Mouse (Mus musculus) megakaryocyte, embryonic 14.5 days (primary cell): ENCODE data around the gene Rps6ka4. TPM values are rescaled to one million over a fixed set of nuclear protein-coding genes. Genes with fewer than 3 reads are reported as not detected.

Experiments
- H3K27me3 ChIP-seq: replicated peaks from 2 replicates; pipeline ENCODE3; 2012; ENCODE audit warnings: inconsistent platforms
- H3K36me3 ChIP-seq: replicated peaks from 2 replicates; pipeline ENCODE3; 2012; ENCODE audit warnings: low read length, inconsistent platforms, mixed read lengths
- H3K4me1 ChIP-seq: 2 replicates; pipeline ENCODE4 v1.6.1; 2012; ENCODE audit warnings: inconsistent platforms
- H3K4me3 ChIP-seq: replicated peaks from 2 replicates; pipeline ENCODE3; 2012; ENCODE audit warnings: moderate library complexity, mild to moderate bottlenecking, inconsistent platforms
- H3K9me3 ChIP-seq: 2 replicates; pipeline ENCODE4 v1.6.1; 2012; ENCODE audit warnings: inconsistent platforms
- FLI1 ChIP-seq: IDR thresholded peaks from 2 replicates; pipeline ENCODE4 v1.6.1; 2012; ENCODE audit warnings: low read length, inconsistent platforms, mixed read lengths
- GATA1 ChIP-seq: IDR thresholded peaks from 3 replicates; pipeline ENCODE4 v1.6.1; 2012; ENCODE audit warnings: mixed read lengths, low read length, inconsistent platforms, borderline replicate concordance
- polyA plus RNA-seq: library from polyadenylated mRNA; stranded (reverse); fragments of >175 nt; gene quantifications from 2 replicates; pipeline ENCODE4 v1.2.3, GENCODE M21; 2012; ENCODE audit warnings: low replicate concordance; ENCODE audit not compliant: insufficient read depth

The Rps6ka4 gene
- polyA plus RNA-seq, 1 experiment = 32.8 TPM

- H3K36me3 ChIP-seq = peaks cover 45% of the 10 kb centered on the region
- no peaks in the 10 kb centered on the region for H3K27me3 ChIP-seq
- no peak overlapping the region for H3K4me3 ChIP-seq
- peaks cover 60% of the 10 kb centered on the region for H3K4me1 ChIP-seq
- TF ChIP-seq GATA1 (no peak), FLI1 (no peak)
- no peaks in the 10 kb centered on the region for H3K9me3 ChIP-seq
These were observed 19.5 kb upstream of the Rps6ka4 start for GRCm38 (mm10) chr19:6859971-6860370.

DNA sequence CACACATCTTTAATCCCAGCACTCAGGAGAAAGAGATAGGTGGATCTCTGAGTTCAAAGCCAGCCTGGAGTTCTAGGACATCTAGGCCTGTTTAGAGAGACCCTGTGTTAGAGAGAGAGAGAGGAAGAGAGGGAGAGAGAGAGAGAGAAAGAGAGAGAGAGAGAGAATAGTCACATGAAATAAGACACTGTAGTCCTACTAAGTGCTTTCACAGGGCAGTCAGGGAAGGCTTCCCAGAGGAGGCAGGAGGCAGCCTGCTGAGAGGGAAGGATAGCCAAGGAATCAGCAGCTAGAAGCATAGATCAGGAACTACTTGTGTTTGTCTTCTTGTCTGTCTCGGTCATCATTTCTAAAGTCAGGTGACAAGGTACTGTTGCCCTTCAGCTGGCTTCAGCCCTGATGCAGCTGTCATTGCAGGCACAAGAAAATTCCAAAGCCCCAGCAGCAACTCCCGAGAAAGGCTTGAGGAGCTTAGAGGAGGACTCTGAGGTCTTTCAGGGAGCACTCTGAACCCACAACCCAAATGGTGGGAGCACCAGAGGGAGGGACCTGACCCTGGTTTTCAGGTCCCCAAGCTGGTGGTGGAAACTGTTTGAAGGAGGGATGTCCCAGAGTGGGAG is 18.7 kb upstream of the Rps6ka4 start:
- H3K4me1 ChIP-seq = peaks cover 68% of the 10 kb centered on the region
- no peaks in the 10 kb centered on the region for H3K9me3 ChIP-seq
- no peaks in the 10 kb centered on the region for H3K27me3 ChIP-seq
- H3K4me3 ChIP-seq = peak overlapping the region; percentile 90
- TF ChIP-seq GATA1 = no peak
- no peak for TF ChIP-seq FLI1
- H3K36me3 ChIP-seq = peaks cover 47% of the 10 kb centered on the region

DNA sequence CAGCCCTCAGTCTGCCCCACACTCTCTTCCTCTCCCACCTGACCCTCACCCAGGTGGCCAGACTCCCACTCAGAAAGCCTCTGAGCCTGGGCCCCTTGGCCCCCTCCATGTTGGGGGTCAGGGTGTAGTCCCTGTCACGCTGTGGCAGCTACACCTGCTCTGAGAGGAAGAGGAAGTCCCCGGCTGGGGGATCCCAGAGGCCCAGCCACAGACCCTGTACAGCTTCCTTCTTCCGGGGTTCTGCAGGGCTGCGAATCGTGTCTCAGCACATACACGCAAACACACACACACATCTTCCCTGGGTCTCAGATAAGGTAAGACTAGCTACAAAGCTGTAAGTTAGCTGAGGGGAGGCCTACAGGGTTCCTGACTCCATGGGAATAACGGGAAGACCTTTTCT is 17.6 kb upstream of the Rps6ka4 start, which contains the start of gene Ccdc88b:
TSS of gene Ccdc88b (minus strand) at position 181 of the 400 bp plus-strand sequence.
- no peaks in the 10 kb centered on the region for H3K9me3 ChIP-seq
- peaks cover 79% of the 10 kb centered on the region for H3K4me1 ChIP-seq
- peak within 1 kb of the TSS; percentile 90 for H3K4me3 ChIP-seq
- H3K27me3 ChIP-seq = no peaks in the 10 kb centered on the region
- peaks cover 58% of the 10 kb centered on the region for H3K36me3 ChIP-seq
- TF ChIP-seq FLI1 (no peak), GATA1 (no peak)

- TF ChIP-seq GATA1 (no peak), FLI1 (no peak)
- Histone ChIP-seq H3K4me3 (peak overlapping the region; percentile 90), H3K27me3 (no peaks in the 10 kb centered on the region), H3K9me3 (no peaks in the 10 kb centered on the region), H3K36me3 (peaks cover 61% of the 10 kb centered on the region), H3K4me1 (peaks cover 85% of the 10 kb centered on the region)
These were observed 17.1 kb upstream of the Rps6ka4 start for GRCm38 (mm10) chr19:6857391-6858005.

- Histone ChIP-seq H3K4me3 (peak overlapping the region; percentile 90), H3K4me1 (peaks cover 90% of the 10 kb centered on the region)
- TF ChIP-seq FLI1 = no peak
- no peak for TF ChIP-seq GATA1
These were observed 16.5 kb upstream of the Rps6ka4 start for GRCm38 (mm10) chr19:6857003-6857360.

GRCm38 (mm10) chr19:6856281-6857002 is 16.0 kb upstream of the Rps6ka4 start:
- Histone ChIP-seq H3K36me3 (peaks cover 66% of the 10 kb centered on the region), H3K27me3 (no peaks in the 10 kb centered on the region), H3K4me1 (peaks cover 95% of the 10 kb centered on the region), H3K9me3 (no peaks in the 10 kb centered on the region), H3K4me3 (peak overlapping the region; percentile 90)
- TF ChIP-seq GATA1 = no peak
- TF ChIP-seq FLI1 = no peak

More at GRCm38 (mm10) chr19:6857003-6857360, 16.5 kb upstream of the Rps6ka4 start:
- no peaks in the 10 kb centered on the region for H3K27me3 ChIP-seq
- peaks cover 64% of the 10 kb centered on the region for H3K36me3 ChIP-seq
- H3K9me3 ChIP-seq = no peaks in the 10 kb centered on the region

DNA sequence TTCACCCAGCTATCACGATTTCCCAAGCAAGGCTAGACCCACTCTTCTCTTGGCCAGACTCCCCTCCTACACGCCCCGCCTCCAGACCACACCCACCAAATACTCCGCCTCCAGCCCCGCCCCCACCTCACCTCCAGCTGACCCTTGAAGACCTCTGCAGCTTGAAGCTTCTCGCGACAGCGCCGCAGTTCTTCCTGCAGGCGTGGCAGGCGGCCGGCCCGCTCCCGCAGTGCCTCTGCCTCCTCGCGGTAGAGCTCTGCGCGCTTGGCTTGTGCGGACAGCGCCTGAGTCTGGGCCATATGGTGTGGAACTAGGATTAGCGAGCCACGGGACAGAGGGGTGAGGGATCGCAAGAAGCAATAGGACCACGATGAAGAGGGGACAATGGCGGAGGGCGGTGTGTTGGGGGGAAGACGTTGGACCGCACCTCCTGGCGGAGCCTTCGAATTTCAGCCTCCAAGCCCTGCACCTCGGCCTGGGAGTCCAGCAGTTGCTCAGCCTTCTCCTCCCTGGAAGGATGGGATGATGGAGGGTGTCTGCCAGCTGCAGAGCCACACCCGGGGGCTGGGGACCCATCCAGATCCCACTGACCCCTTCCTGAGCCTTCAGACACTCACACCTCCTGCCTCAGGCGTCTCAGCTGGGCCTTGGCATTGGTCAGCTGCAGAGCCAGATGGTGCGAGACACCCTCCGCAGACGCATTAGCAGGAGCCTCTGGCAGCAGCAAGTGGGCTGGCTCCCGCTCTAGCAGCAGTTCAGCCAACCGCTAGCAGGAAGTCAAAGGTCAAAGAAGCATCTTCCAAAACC is 15.0 kb upstream of the Rps6ka4 start:
- no peaks in the 10 kb centered on the region for H3K27me3 ChIP-seq
- no peak for TF ChIP-seq GATA1
- TF ChIP-seq FLI1 = no peak
- H3K36me3 ChIP-seq = peaks cover 67% of the 10 kb centered on the region
- H3K4me3 ChIP-seq = no peak overlapping the region
- H3K9me3 ChIP-seq = no peaks in the 10 kb centered on the region
- H3K4me1 ChIP-seq = peaks cover 95% of the 10 kb centered on the region

DNA sequence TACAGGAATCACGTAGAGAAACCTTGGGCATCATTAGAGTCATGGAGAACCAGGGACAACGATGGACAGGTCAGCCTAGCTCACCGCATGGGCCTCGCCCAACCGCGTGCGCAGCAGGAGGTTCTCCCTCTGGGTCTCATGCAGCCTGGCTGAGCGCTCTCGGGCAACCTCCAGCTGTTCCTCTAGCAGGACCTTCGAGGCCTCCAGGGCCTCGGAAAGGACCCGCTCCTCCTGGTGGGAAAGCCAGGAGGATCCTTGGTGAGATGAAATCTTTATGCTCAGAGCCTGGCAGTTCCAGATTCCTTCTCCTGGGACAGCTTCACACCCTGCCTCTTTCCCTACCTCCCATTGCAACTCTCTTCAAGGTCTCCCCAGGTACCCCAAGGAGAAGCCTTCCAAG is 14.2 kb upstream of the Rps6ka4 start:
- Histone ChIP-seq H3K36me3 (peaks cover 74% of the 10 kb centered on the region), H3K27me3 (no peaks in the 10 kb centered on the region), H3K9me3 (no peaks in the 10 kb centered on the region), H3K4me1 (peaks cover 89% of the 10 kb centered on the region), H3K4me3 (no peak overlapping the region)
- TF ChIP-seq FLI1 (no peak), GATA1 (no peak)

DNA sequence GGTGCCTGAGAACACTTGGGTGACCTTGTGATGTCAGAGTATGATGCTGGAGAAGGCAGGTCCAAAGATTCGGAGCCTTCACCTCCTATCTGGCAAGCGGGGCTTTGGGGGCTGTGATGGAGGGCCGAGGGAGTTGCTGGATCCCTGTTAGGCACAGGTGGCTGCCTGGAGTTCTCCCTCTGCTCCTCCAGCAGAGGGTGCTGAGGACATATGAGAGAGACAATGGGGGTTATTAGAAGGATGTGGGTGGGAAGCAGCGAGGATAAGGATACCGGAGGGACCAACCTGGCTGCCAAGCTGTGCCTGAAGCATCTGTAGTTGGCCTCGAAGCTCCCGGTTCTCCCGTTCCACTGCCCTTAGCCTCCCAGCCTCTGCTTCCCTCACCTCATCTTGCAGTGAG is 13.5 kb upstream of the Rps6ka4 start:
- H3K4me1 ChIP-seq = peaks cover 82% of the 10 kb centered on the region
- H3K4me3 ChIP-seq = no peak overlapping the region
- H3K36me3 ChIP-seq = peaks cover 78% of the 10 kb centered on the region
- H3K9me3 ChIP-seq = no peaks in the 10 kb centered on the region
- TF ChIP-seq FLI1 = no peak
- TF ChIP-seq GATA1 = no peak
- no peaks in the 10 kb centered on the region for H3K27me3 ChIP-seq
